Mouse (Mus musculus): ENCODE results near the gene Rdx.

DNA sequence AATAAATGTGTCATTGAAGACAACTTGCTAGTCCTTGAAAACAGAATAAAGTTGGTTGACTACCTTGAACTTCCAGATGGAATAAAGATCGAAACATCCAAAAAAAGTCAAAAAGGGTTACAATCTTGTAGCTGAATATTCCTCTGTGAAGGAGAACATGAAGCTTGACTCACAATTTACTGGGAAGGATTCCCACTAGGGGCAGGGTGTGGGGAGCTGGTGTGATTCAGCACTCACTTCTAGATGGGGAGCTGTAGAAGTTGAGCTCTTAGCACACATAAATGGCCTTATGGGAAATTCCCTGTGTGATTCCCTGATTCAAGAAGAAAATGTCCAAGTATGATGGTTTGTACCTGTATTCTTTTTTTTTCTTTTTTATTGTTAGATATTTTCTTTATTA, 34.7 kb upstream of the Rdx start:
- TF ChIP-seq EP300 (IDR thresholded peaks at IDR 0.05; ENCODE audit: low read depth) (no peak), CTCF (IDR thresholded peaks at IDR 0.05; ENCODE audit: low read depth) (no peak)

Data from liver, postnatal 0 days (tissue).